Mouse (Mus musculus): ENCODE data around the gene Egfem1.

DNA sequence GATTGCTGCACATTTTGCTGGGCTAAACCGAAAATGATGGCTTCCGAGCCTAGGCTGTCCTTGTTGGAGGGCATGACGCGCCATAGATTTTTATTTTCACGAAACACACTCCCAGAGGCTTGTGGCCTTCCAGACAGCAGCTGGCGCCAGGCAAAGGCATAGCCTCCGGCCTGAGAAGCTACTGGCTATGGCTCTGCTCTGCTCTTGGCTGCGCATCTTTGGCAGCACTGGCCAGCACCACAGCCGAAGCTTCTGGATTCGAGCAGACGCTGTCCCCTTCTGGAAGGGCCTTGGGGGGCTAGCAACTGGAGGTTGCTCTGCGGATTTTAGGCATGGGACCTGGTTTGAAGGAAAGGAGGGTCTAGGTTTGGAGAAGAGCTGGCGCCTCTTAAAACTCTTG lies 306 bp upstream of the Egfem1 start:
- TF ChIP-seq CTCF (IDR thresholded peaks at IDR 0.05; ENCODE audit: extremely low read depth, insufficient read depth, low read length) = no peak
- no peak for TF ChIP-seq POLR2A (IDR thresholded peaks at IDR 0.05; ENCODE audit: extremely low read depth, insufficient read depth, low read length)

All from cortical plate, adult 2 months (tissue).